Mouse (Mus musculus) forebrain, embryonic 11.5 days (tissue): Measurements from ENCODE around the gene Tram2. TPM values are rescaled to one million over a fixed set of nuclear protein-coding genes. Genes with fewer than 3 reads are reported as not detected.

Experiments used
- ATAC-seq: fragments of 200-750 bp; cut with Nextera tagmentation; replicated peaks from 2 replicates; pipeline ENCODE4 v1.8.0; 2017; ENCODE audit warnings: moderate TSS enrichment; ENCODE audit not compliant: low FRiP score
- DNase-seq: peaks from one replicate; pipeline ENCODE4 v3.0.0-alpha.2; 2017; ENCODE audit warnings: low spot score
- H3K27ac ChIP-seq: fragments of 300-500 bp; sonication (generic); 2 replicates; pipeline ENCODE4 v1.5.1; 2014; ENCODE audit warnings: low read depth, low read length
- H3K27me3 ChIP-seq: fragments of 300-500 bp; sonication (generic); 2 replicates; pipeline ENCODE4 v1.6.1; 2014; ENCODE audit warnings: mild to moderate bottlenecking, low read length, mixed read lengths; ENCODE audit not compliant: control insufficient read depth, insufficient read depth
- H3K36me3 ChIP-seq: fragments of 300-500 bp; sonication (generic); 2 replicates; pipeline ENCODE4 v1.6.1; 2014; ENCODE audit warnings: mild to moderate bottlenecking, low read length, moderate library complexity, mixed read lengths; ENCODE audit not compliant: control insufficient read depth, insufficient read depth
- H3K4me1 ChIP-seq: fragments of 300-500 bp; sonication (generic); replicated peaks from 2 replicates; pipeline ENCODE4 v1.6.1; 2014; ENCODE audit warnings: low read length, mixed read lengths; ENCODE audit not compliant: control insufficient read depth, insufficient read depth
- H3K4me2 ChIP-seq: fragments of 300-500 bp; sonication (generic); 2 replicates; pipeline ENCODE4 v1.6.1; 2014; ENCODE audit warnings: low read depth, mild to moderate bottlenecking, low read length, moderate library complexity, mixed read lengths; ENCODE audit not compliant: severe bottlenecking
- H3K4me3 ChIP-seq: fragments of 300-500 bp; sonication (generic); 2 replicates; pipeline ENCODE4 v1.5.1; 2014; ENCODE audit warnings: low read depth, low read length
- H3K9ac ChIP-seq: fragments of 300-500 bp; sonication (generic); 2 replicates; pipeline ENCODE4 v1.6.1; 2014; ENCODE audit warnings: low read length
- H3K9me3 ChIP-seq: fragments of 300-500 bp; sonication (generic); 2 replicates; pipeline ENCODE4 v1.6.1; 2016; ENCODE audit warnings: low read length, mixed read lengths; ENCODE audit not compliant: control insufficient read depth
- WGBS: fragments of 180-500 bp; shearing (Covaris S2); extraction: QIAGEN DNeasy Blood & Tissue Kit; methylation state at CpG from one replicate; pipeline ENCODE4 v1.1.7; 2014; 5-methylcytosine and 5-hydroxymethylcytosine counted together
- polyA plus RNA-seq: library from polyadenylated mRNA; unstranded; fragments of >200 nt; fragmentation: Nextera tagmentation; extraction: Ambion mirVana; gene quantifications from 2 replicates; pipeline ENCODE4 v1.2.1, GENCODE M21; 2014

Gene Tram2
- polyA plus RNA-seq, 1 experiment from 2014 or later = 6.2 TPM

- 91% methylated on average over 6 of the region's 6 CpGs for WGBS
- Histone ChIP-seq H3K4me1 (no peaks in the 10 kb centered on the region), H3K9me3 (no peaks in the 10 kb centered on the region), H3K27me3 (no peaks in the 10 kb centered on the region), H3K27ac (no peak overlapping the region), H3K4me2 (no peak overlapping the region), H3K4me3 (no peak overlapping the region), H3K9ac (no peak overlapping the region), H3K36me3 (no peaks in the 10 kb centered on the region)
- DNase-seq (no peak), ATAC-seq (no peak)
These were observed 41.0 kb downstream of the Tram2 start for GRCm38 (mm10) chr1:21037881-21038601.

GRCm38 (mm10) chr1:21035878-21036277, 43.2 kb downstream of the Tram2 start:
- H3K4me3 ChIP-seq = no peak overlapping the region
- H3K27me3 ChIP-seq = no peaks in the 10 kb centered on the region
- H3K4me2 ChIP-seq = no peak overlapping the region
- H3K4me1 ChIP-seq = no peaks in the 10 kb centered on the region
- no peak overlapping the region for H3K27ac ChIP-seq
- ATAC-seq = no peak
- no peak for DNase-seq
- H3K36me3 ChIP-seq = no peaks in the 10 kb centered on the region
- H3K9ac ChIP-seq = no peak overlapping the region
- H3K9me3 ChIP-seq = no peaks in the 10 kb centered on the region
- 91% methylated on average over 6 of the region's 6 CpGs for WGBS

- H3K36me3 ChIP-seq = no peaks in the 10 kb centered on the region
- no peak overlapping the region for H3K9ac ChIP-seq
- H3K4me2 ChIP-seq = no peak overlapping the region
- no peak overlapping the region for H3K27ac ChIP-seq
- H3K4me1 ChIP-seq = no peaks in the 10 kb centered on the region
- H3K4me3 ChIP-seq = no peak overlapping the region
- no peaks in the 10 kb centered on the region for H3K9me3 ChIP-seq
- ATAC-seq (no peak), DNase-seq (no peak)
- no peaks in the 10 kb centered on the region for H3K27me3 ChIP-seq
These were observed 45.3 kb downstream of the Tram2 start for GRCm38 (mm10) chr1:21033792-21034119.

GRCm38 (mm10) chr1:21033065-21033791, 45.8 kb downstream of the Tram2 start:
- Histone ChIP-seq H3K4me2 (no peak overlapping the region), H3K4me1 (no peaks in the 10 kb centered on the region), H3K36me3 (no peaks in the 10 kb centered on the region), H3K9ac (no peak overlapping the region), H3K4me3 (no peak overlapping the region), H3K27ac (no peak overlapping the region), H3K27me3 (no peaks in the 10 kb centered on the region), H3K9me3 (no peaks in the 10 kb centered on the region)
- ATAC-seq (no peak), DNase-seq (no peak)
- 90% methylated on average over 11 of the region's 11 CpGs for WGBS

- no peak overlapping the region for H3K4me2 ChIP-seq
- 94% methylated on average over 2 of the region's 2 CpGs for WGBS
- H3K9ac ChIP-seq = no peak overlapping the region
- no peak for ATAC-seq
- H3K27ac ChIP-seq = no peak overlapping the region
- no peak for DNase-seq
- no peaks in the 10 kb centered on the region for H3K27me3 ChIP-seq
- H3K4me1 ChIP-seq = no peaks in the 10 kb centered on the region
- no peaks in the 10 kb centered on the region for H3K36me3 ChIP-seq
- H3K4me3 ChIP-seq = no peak overlapping the region
- no peaks in the 10 kb centered on the region for H3K9me3 ChIP-seq
These were observed 47.4 kb downstream of the Tram2 start for GRCm38 (mm10) chr1:21031650-21032049.

GRCm38 (mm10) chr1:21029000-21029399, 50.0 kb downstream of the Tram2 start:
- Histone ChIP-seq H3K4me1 (no peaks in the 10 kb centered on the region), H3K4me2 (no peak overlapping the region), H3K27me3 (no peaks in the 10 kb centered on the region), H3K9me3 (no peaks in the 10 kb centered on the region), H3K9ac (no peak overlapping the region), H3K36me3 (no peaks in the 10 kb centered on the region), H3K27ac (no peak overlapping the region), H3K4me3 (no peak overlapping the region)
- 91% methylated on average over 4 of the region's 4 CpGs for WGBS
- no peak for DNase-seq
- no peak for ATAC-seq

GRCm38 (mm10) chr1:21026534-21026933, 52.5 kb downstream of the Tram2 start:
- Histone ChIP-seq H3K4me3 (no peak overlapping the region), H3K4me2 (no peak overlapping the region), H3K27me3 (no peaks in the 10 kb centered on the region), H3K36me3 (no peaks in the 10 kb centered on the region), H3K9ac (no peak overlapping the region), H3K4me1 (no peaks in the 10 kb centered on the region), H3K27ac (no peak overlapping the region), H3K9me3 (no peaks in the 10 kb centered on the region)
- WGBS = 89% methylated on average over 7 of the region's 7 CpGs
- DNase-seq = no peak
- no peak for ATAC-seq

GRCm38 (mm10) chr1:21025203-21025602, 53.8 kb downstream of the Tram2 start:
- Histone ChIP-seq H3K9me3 (no peaks in the 10 kb centered on the region), H3K9ac (no peak overlapping the region), H3K27me3 (no peaks in the 10 kb centered on the region), H3K4me2 (no peak overlapping the region), H3K4me1 (no peaks in the 10 kb centered on the region), H3K27ac (no peak overlapping the region), H3K4me3 (no peak overlapping the region), H3K36me3 (no peaks in the 10 kb centered on the region)
- ATAC-seq = no peak
- 91% methylated on average over 5 of the region's 5 CpGs for WGBS
- no peak for DNase-seq

GRCm38 (mm10) chr1:21023101-21023500, 55.9 kb downstream of the Tram2 start:
- WGBS = 86% methylated on average over 3 of the region's 3 CpGs
- Histone ChIP-seq H3K4me3 (no peak overlapping the region), H3K9me3 (no peaks in the 10 kb centered on the region), H3K27ac (no peak overlapping the region), H3K4me2 (no peak overlapping the region), H3K4me1 (no peaks in the 10 kb centered on the region), H3K36me3 (no peaks in the 10 kb centered on the region), H3K27me3 (no peaks in the 10 kb centered on the region), H3K9ac (no peak overlapping the region)
- DNase-seq (no peak), ATAC-seq (no peak)
